Mouse (Mus musculus): ENCODE results near the gene Pigr.

- no peak for TF ChIP-seq CTCF (IDR thresholded peaks at IDR 0.05; ENCODE audit: low read depth)
- no peak for TF ChIP-seq EP300 (IDR thresholded peaks at IDR 0.05; ENCODE audit: low read depth)
Observed at GRCm38 (mm10) chr1:130820316-130821148, 6.0 kb upstream of the Pigr start.
